Mouse (Mus musculus): ENCODE data around the gene Zfp692. TPM values are rescaled to one million over a fixed set of nuclear protein-coding genes. Genes with fewer than 3 reads are reported as not detected.

Zfp692 gene
- polyA plus RNA-seq, 1 experiment from 2014 or later: 19.2 TPM

DNA sequence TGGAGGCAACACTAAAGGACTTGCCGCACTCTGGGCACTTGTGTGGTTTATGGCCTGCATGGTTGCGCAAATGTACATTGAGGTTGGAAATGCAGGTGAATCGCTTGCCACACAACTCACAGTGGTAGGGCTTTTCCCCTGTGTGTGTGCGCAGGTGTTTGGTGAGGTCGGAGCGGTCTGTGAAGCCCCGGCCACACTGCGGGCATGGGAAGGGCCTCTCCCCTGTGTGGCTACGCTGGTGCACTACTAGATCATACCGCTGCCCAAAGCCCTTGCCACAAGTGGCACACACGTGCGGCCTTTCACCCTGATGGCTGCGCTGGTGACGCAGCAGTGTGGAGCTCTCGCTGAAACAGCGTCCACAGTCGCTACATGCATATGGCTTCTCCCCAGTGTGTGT is 9.5 kb downstream of the Zfp692 start:
- Histone ChIP-seq H3K36me3 (ENCODE audit: control insufficient read depth, insufficient read depth, low read length) (peaks cover 24% of the 10 kb centered on the region), H3K9ac (ENCODE audit: low read depth, low read length) (no peak overlapping the region), H3K4me2 (no peak overlapping the region), H3K4me3 (ENCODE audit: low read depth, low read length) (no peak overlapping the region), H3K27ac (ENCODE audit: low read depth, low read length) (no peak overlapping the region), H3K27me3 (replicated peaks; ENCODE audit: control insufficient read depth, insufficient read depth, low read length) (no peaks in the 10 kb centered on the region), H3K9me3 (ENCODE audit: control insufficient read depth, low read length) (no peaks in the 10 kb centered on the region), H3K4me1 (replicated peaks; ENCODE audit: control insufficient read depth, insufficient read depth, low read length) (no peaks in the 10 kb centered on the region)
- ATAC-seq (replicated peaks; ENCODE audit: low FRiP score) (no peak), DNase-seq (ENCODE audit: low spot score) (no peak)
- 86% methylated on average over 17 of the region's 17 CpGs for WGBS

DNA sequence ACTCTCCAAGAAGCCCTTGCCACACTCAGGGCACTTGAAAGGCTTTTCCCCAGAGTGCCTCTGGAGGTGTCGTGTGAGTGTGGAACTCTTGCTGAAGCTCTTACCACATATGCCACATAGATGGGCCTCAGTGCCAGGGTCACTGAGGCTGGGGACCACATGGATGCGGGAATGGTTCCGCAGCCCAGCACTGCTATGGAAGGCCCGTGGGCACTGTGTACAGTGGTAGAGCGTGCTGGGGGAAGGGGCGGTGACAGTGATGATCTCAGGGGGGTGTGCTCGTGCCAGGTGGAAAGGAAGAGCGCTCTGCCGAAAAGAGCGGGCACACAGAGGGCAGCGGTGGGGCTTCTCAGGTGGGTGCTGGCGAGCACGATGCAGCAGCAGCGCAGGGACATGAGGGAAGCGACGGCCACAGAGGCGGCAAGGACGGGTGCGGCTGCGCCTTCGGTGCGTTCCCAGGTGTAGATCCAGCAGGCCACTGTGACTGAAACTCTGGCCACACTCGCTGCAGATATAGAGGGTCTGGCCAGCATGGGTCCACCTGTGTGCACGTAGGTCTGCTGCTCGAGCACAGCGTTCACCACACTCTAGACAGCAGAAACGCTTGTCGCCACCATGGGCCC is 10.0 kb downstream of the Zfp692 start:
- Histone ChIP-seq H3K9ac (ENCODE audit: low read depth, low read length) (no peak overlapping the region), H3K27ac (ENCODE audit: low read depth, low read length) (no peak overlapping the region), H3K27me3 (replicated peaks; ENCODE audit: control insufficient read depth, insufficient read depth, low read length) (no peaks in the 10 kb centered on the region), H3K9me3 (ENCODE audit: control insufficient read depth, low read length) (no peaks in the 10 kb centered on the region), H3K4me1 (replicated peaks; ENCODE audit: control insufficient read depth, insufficient read depth, low read length) (peaks cover 4% of the 10 kb centered on the region), H3K4me2 (no peak overlapping the region), H3K4me3 (ENCODE audit: low read depth, low read length) (no peak overlapping the region), H3K36me3 (ENCODE audit: control insufficient read depth, insufficient read depth, low read length) (peaks cover 24% of the 10 kb centered on the region)
- DNase-seq (ENCODE audit: low spot score) (no peak), ATAC-seq (replicated peaks; ENCODE audit: low FRiP score) (0 out of 2 replicates have a peak, but pooled peaks have one; percentile 28)
- 72% methylated on average over 28 of the region's 28 CpGs for WGBS

DNA sequence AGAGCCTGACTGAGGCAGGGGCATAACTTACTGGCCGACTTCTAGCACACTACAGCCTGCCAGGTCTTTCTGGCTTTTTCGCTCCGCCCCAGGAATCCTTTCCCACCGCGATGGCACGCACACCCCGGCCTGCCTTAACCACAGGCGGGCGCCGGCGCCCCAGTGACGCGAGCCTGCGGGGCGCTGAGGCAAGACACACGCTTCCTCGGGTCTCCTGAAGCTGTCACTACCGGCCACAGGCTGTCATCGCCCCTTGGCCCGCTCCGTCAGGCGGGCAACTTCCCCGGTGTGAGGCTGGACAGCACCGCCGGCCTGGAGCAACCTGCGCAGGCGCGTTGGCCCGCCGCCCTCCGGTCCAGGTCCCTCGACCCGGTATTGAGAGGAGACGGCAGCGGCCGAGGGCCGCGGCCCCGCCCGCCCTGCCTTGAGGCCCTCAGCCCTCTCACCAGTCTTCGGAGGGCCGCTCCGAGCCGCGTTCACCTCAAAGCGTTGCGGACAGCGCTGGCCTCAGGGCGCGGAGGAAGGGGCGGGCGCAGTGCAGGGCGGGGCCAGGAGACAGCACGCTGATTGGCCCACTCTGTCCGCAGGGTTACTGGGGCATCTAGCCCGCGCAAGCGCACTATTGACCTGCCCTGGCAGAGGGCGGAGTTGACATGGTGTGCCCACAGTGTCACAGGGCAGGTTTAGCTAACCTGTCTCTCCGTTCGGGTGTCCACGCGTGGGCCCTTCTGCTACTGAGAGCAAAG is 16.1 kb downstream of the Zfp692 start:
- Histone ChIP-seq H3K27me3 (replicated peaks; ENCODE audit: control insufficient read depth, insufficient read depth, low read length) (no peaks in the 10 kb centered on the region), H3K4me1 (replicated peaks; ENCODE audit: control insufficient read depth, insufficient read depth, low read length) (peaks cover 24% of the 10 kb centered on the region), H3K4me2 (peak overlapping the region; percentile 76), H3K36me3 (ENCODE audit: control insufficient read depth, insufficient read depth, low read length) (peaks cover 20% of the 10 kb centered on the region), H3K4me3 (ENCODE audit: low read depth, low read length) (peak overlapping the region; percentile 87), H3K9me3 (ENCODE audit: control insufficient read depth, low read length) (no peaks in the 10 kb centered on the region), H3K9ac (ENCODE audit: low read depth, low read length) (peak overlapping the region; percentile 93), H3K27ac (ENCODE audit: low read depth, low read length) (peak overlapping the region; percentile 99)
- DNase-seq (ENCODE audit: low spot score) (peak; percentile 95), ATAC-seq (replicated peaks; ENCODE audit: low FRiP score) (peak; percentile 98)
- WGBS: under 1% methylated on average over 61 of the region's 63 CpGs

DNA sequence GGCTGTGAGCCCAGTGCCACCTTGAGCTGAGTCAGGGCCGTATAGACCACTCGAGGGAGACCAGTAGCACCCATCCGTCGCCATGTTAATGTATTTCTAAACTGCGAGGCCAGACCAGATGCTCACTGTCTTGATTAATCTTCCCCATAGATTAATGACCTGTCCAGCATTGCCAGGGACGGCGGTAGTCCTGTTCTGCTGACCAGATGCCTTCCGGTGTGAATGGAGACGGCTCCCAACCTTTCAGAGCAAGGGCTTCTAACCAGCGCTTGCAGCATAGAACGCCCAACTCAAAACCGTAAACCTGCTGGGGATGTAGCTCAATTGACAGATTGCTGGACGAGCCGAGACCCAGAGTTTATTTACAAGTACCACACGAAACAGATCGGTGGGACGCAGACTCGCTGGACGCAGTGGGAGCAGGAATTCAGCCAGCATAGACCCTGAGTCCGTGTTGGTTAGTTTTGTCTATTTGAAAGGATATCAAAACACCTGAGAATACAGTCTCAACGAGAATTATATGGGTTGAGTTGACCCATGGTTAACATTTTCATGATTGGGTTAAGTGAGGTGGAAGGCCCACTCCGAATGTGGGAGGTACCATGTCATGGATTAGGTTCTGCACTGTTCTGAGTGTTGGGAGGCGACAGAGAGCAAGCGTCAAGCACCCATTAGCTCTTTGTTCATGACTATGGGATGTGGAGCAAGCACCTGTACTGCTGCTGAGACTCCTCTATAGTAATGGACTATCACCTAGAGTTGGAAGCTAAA is 16.9 kb downstream of the Zfp692 start:
- Histone ChIP-seq H3K27ac (ENCODE audit: low read depth, low read length) (peak overlapping the region; percentile 99), H3K36me3 (ENCODE audit: control insufficient read depth, insufficient read depth, low read length) (peaks cover 18% of the 10 kb centered on the region), H3K4me2 (peak overlapping the region; percentile 76), H3K9me3 (ENCODE audit: control insufficient read depth, low read length) (no peaks in the 10 kb centered on the region), H3K9ac (ENCODE audit: low read depth, low read length) (peak overlapping the region; percentile 93), H3K4me1 (replicated peaks; ENCODE audit: control insufficient read depth, insufficient read depth, low read length) (peaks cover 26% of the 10 kb centered on the region), H3K27me3 (replicated peaks; ENCODE audit: control insufficient read depth, insufficient read depth, low read length) (no peaks in the 10 kb centered on the region), H3K4me3 (ENCODE audit: low read depth, low read length) (peak overlapping the region; percentile 87)
- peak; percentile 53 for DNase-seq (ENCODE audit: low spot score)
- WGBS: 13% methylated on average over 24 of the region's 24 CpGs
- no peak for ATAC-seq (replicated peaks; ENCODE audit: low FRiP score)

DNA sequence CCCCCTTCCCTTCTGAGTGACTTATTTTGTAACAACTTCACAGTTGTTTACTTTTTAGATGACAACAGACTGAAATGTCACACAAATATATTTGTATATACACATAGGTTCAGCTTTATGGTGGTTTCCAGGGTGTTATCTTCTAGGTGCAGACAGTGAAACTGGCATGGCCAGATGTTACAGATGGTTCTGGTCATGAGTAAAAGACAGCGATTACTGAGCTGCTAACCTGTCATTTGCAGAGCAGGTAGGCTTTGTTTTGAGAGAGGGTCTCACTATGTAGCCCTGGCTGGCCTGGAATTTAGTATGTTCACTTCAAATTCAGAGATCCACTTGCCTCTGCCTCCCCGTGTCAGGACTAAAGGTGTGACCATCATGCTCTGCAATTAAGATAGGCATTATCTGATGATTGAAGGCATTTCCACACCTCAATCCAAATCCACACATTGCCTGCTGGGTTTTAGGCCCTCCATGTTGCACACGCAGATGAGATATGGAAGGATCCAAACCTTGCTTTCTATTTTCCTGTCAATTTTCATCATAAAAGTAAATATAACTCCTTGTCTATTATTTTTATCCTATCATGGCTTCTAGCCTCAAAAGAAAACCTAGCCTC is 17.9 kb downstream of the Zfp692 start:
- ATAC-seq (replicated peaks; ENCODE audit: low FRiP score) (no peak), DNase-seq (ENCODE audit: low spot score) (no peak)
- Histone ChIP-seq H3K9me3 (ENCODE audit: control insufficient read depth, low read length) (no peaks in the 10 kb centered on the region), H3K4me3 (ENCODE audit: low read depth, low read length) (no peak overlapping the region), H3K4me1 (replicated peaks; ENCODE audit: control insufficient read depth, insufficient read depth, low read length) (peaks cover 33% of the 10 kb centered on the region), H3K36me3 (ENCODE audit: control insufficient read depth, insufficient read depth, low read length) (peaks cover 14% of the 10 kb centered on the region), H3K4me2 (peak overlapping the region; percentile 76; the same call in 1 of the 2 replicates), H3K9ac (ENCODE audit: low read depth, low read length) (no peak overlapping the region), H3K27me3 (replicated peaks; ENCODE audit: control insufficient read depth, insufficient read depth, low read length) (no peaks in the 10 kb centered on the region), H3K27ac (ENCODE audit: low read depth, low read length) (peak overlapping the region; percentile 41; the same call in 1 of the 2 replicates)
- 66% methylated on average over 3 of the region's 3 CpGs for WGBS

DNA sequence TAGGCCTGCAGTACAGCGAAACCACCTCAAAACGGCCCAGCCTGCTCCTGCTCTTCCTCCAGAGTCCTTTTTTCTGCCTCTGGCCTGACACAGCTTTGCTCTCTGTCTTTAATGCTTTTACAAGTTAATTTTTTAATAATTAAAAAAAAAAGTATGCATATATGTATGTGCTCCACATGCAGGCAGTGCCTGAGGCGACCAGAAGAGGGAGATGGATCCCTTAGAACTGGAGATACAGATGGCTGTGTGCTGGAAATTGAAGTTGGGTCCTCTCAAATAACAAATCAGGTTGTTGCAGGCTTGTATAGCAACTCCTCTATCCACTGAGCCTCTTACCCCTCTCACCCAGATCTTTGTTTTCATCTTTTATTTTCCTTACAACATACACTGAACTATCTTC is 19.9 kb downstream of the Zfp692 start:
- Histone ChIP-seq H3K4me3 (ENCODE audit: low read depth, low read length) (no peak overlapping the region), H3K9me3 (ENCODE audit: control insufficient read depth, low read length) (no peaks in the 10 kb centered on the region), H3K4me2 (no peak overlapping the region), H3K27ac (ENCODE audit: low read depth, low read length) (no peak overlapping the region), H3K9ac (ENCODE audit: low read depth, low read length) (no peak overlapping the region), H3K27me3 (replicated peaks; ENCODE audit: control insufficient read depth, insufficient read depth, low read length) (no peaks in the 10 kb centered on the region), H3K36me3 (ENCODE audit: control insufficient read depth, insufficient read depth, low read length) (peaks cover 14% of the 10 kb centered on the region), H3K4me1 (replicated peaks; ENCODE audit: control insufficient read depth, insufficient read depth, low read length) (peaks cover 37% of the 10 kb centered on the region)
- DNase-seq (ENCODE audit: low spot score) (peak; percentile 23), ATAC-seq (replicated peaks; ENCODE audit: low FRiP score) (no peak)
- 92% methylated on average over 3 of the region's 3 CpGs for WGBS

DNA sequence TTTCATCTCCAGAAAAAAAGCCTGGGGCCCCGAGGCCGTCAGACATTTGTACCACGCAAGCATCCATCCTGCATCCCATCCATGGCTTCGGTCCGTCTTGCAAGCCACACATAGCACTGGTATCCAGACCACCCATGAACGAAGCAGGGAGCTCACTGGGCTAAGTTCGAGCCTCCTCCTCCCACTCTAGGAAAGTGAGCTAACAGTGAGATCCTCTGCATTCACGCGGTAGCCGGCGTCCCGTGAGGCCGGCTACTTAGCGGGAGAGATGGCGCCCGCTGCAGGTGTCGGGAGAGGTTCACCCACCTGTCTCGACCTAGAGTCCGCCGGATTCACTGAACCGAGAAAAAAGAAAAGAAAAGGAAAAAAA is 23.0 kb downstream of the Zfp692 start:
- H3K4me2 ChIP-seq: peak overlapping the region; percentile 93
- no peaks in the 10 kb centered on the region for H3K9me3 ChIP-seq (ENCODE audit: control insufficient read depth, low read length)
- ATAC-seq (replicated peaks; ENCODE audit: low FRiP score) (peak; percentile 26; the same call in 1 of the 2 replicates), DNase-seq (ENCODE audit: low spot score) (no peak)
- peak overlapping the region; percentile 76 for H3K4me3 ChIP-seq (ENCODE audit: low read depth, low read length)
- H3K9ac ChIP-seq (ENCODE audit: low read depth, low read length): peak overlapping the region; percentile 81
- H3K27ac ChIP-seq (ENCODE audit: low read depth, low read length): peak overlapping the region; percentile 64
- WGBS: under 1% methylated on average over 21 of the region's 21 CpGs
- no peaks in the 10 kb centered on the region for H3K27me3 ChIP-seq (replicated peaks; ENCODE audit: control insufficient read depth, insufficient read depth, low read length)
- H3K4me1 ChIP-seq (replicated peaks; ENCODE audit: control insufficient read depth, insufficient read depth, low read length): peaks cover 25% of the 10 kb centered on the region
- H3K36me3 ChIP-seq (ENCODE audit: control insufficient read depth, insufficient read depth, low read length): peaks cover 14% of the 10 kb centered on the region

All from liver, embryonic 11.5 days (tissue).